Mouse (Mus musculus) testis, adult 2 months (tissue): ENCODE measurements at regions not wholly inside any gene's neighbourhood (a gene's known extent, or its start where the extent isn't known, plus 50 kb on each side); places are given as distances from the start of the nearest gene placed in this dataset.

Experiments used
- CTCF ChIP-seq: fragments of 200-500 bp; IDR thresholded peaks from 2 replicates; pipeline ENCODE4 v1.5.1; 2012; ENCODE audit warnings: low read depth, mild to moderate bottlenecking, inconsistent platforms, low read length, moderate library complexity; ENCODE audit not compliant: control insufficient read depth, insufficient read depth, insufficient replicate concordance
- POLR2A ChIP-seq: fragments of 200-500 bp; IDR thresholded peaks from 2 replicates; pipeline ENCODE4 v1.6.1; 2012; ENCODE audit warnings: low read depth, mild to moderate bottlenecking, inconsistent platforms, low read length, moderate library complexity; ENCODE audit not compliant: control insufficient read depth

DNA sequence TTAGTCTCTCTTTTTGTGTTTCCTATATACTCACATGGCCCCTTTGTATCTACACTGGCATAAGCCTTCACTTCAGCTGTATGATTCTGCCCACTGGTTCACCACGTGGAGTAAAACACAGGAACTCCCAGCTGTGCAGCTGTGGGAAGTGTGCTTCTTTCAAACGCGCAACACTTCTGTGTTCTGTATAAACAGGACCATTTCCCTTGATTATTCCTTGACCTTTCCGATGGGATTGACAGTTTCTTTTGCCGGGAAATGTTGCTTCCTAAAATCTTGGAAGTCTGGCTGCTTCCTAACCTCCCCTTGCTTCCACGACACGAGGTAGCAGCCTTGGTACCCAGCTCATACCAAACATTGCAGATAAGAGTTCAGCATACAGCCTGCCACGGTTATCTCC is 618.7 kb upstream of the Igfbp3 start:
- no peak for TF ChIP-seq CTCF
- TF ChIP-seq POLR2A = no peak
